Mouse (Mus musculus) CH12F3 (cell line): Measurements from ENCODE around the gene Neu4.
"Not testable (repeated sequence)": the region's sequence is repeated elsewhere in the genome, so short reads cannot be mapped to it uniquely, and the experiment has no call there.

Source experiments
- in situ Hi-C: fragments of 300-500 bp; cut with MboI; formaldehyde crosslinking; loops from 2 replicates; pipeline ENCODE4 v1.14.3; 2020; ENCODE audit warnings: low sequenced_read_pairs

Neu4 gene

GRCm38 (mm10) chr1:94020151-94020550 lies at the start of gene Neu4:
TSS of gene Neu4 (plus strand) at chr1:94020451.
- in situ Hi-C loops: no loop called here

GRCm38 (mm10) chr1:93970797-93971196 lies 49.5 kb upstream of the Neu4 start:
- in situ Hi-C loops: not testable (repeated sequence)

- in situ Hi-C loops: loop anchor here (25.0 kb wide), 1 partner anchor 112 kb away; no protein-coding TSS in a partner anchor
Measured at GRCm38 (mm10) chr1:93975764-93976163, 44.5 kb upstream of the Neu4 start.

- in situ Hi-C loops: loop anchor here (25.0 kb wide), 1 partner anchor 109 kb away; no protein-coding TSS in a partner anchor
Measured at GRCm38 (mm10) chr1:93978287-93978686, 42.0 kb upstream of the Neu4 start.

- in situ Hi-C loops: loop anchor here (25.0 kb wide), 1 partner anchor 106 kb away; no protein-coding TSS in a partner anchor
Measured at GRCm38 (mm10) chr1:93980932-93981331, 39.3 kb upstream of the Neu4 start.

- in situ Hi-C loops: loop anchor here (25.0 kb wide), 1 partner anchor 101 kb away; no protein-coding TSS in a partner anchor
Measured at GRCm38 (mm10) chr1:93986167-93986566, 34.1 kb upstream of the Neu4 start.

GRCm38 (mm10) chr1:93988786-93989185 lies 31.5 kb upstream of the Neu4 start:
- in situ Hi-C loops: loop anchor here (25.0 kb wide), 1 partner anchor 99 kb away; no protein-coding TSS in a partner anchor

- in situ Hi-C loops: loop anchor here (25.0 kb wide), 1 partner anchor 97 kb away; no protein-coding TSS in a partner anchor
Measured at GRCm38 (mm10) chr1:93990209-93990608, 30.0 kb upstream of the Neu4 start, which contains the start of gene Gal3st2c. TSS of gene Gal3st2c (plus strand) at chr1:93990509.

GRCm38 (mm10) chr1:93991068-93991467 lies 29.2 kb upstream of the Neu4 start:
- in situ Hi-C loops: loop anchor here (25.0 kb wide), 1 partner anchor 96 kb away; no protein-coding TSS in a partner anchor

- in situ Hi-C loops: loop anchor here (25.0 kb wide), 1 partner anchor 96 kb away; no protein-coding TSS in a partner anchor
Measured at GRCm38 (mm10) chr1:93991491-93991890, 28.8 kb upstream of the Neu4 start.

GRCm38 (mm10) chr1:94001023-94001422 lies 19.2 kb upstream of the Neu4 start:
- in situ Hi-C loops: no loop called here

- in situ Hi-C loops: not testable (repeated sequence)
Measured at GRCm38 (mm10) chr1:94005954-94006506, 14.2 kb upstream of the Neu4 start.

GRCm38 (mm10) chr1:94008826-94009225 lies 11.4 kb upstream of the Neu4 start:
- in situ Hi-C loops: not testable (repeated sequence)

GRCm38 (mm10) chr1:94011643-94012042 lies 8.6 kb upstream of the Neu4 start:
- in situ Hi-C loops: no loop called here

- in situ Hi-C loops: no loop called here
Measured at GRCm38 (mm10) chr1:94027506-94028108, 7.4 kb downstream of the Neu4 start.

- in situ Hi-C loops: no loop called here
Measured at GRCm38 (mm10) chr1:94028741-94029140, 8.5 kb downstream of the Neu4 start.

- in situ Hi-C loops: no loop called here
Measured at GRCm38 (mm10) chr1:94033075-94033602, 12.9 kb downstream of the Neu4 start.

- in situ Hi-C loops: no loop called here
Measured at GRCm38 (mm10) chr1:94034984-94035743, 14.9 kb downstream of the Neu4 start.

GRCm38 (mm10) chr1:94040391-94040790 lies 20.1 kb downstream of the Neu4 start:
- in situ Hi-C loops: no loop called here

GRCm38 (mm10) chr1:94045559-94045958 lies 25.3 kb downstream of the Neu4 start:
- in situ Hi-C loops: no loop called here

GRCm38 (mm10) chr1:94046544-94046943 lies 26.3 kb downstream of the Neu4 start:
- in situ Hi-C loops: no loop called here
